Mouse (Mus musculus): ENCODE measurements around the gene Glipr2. TPM values are rescaled to one million over a fixed set of nuclear protein-coding genes. Genes with fewer than 3 reads are reported as not detected.

The Glipr2 gene
- total and polyA plus RNA-seq, 2 experiments from 2014 or later: 21.0 to 27.8 TPM

GRCm38 (mm10) chr4:43976223-43976740, 19.1 kb downstream of the Glipr2 start:
- ATAC-seq: no peak
- H3K4me1 ChIP-seq (ENCODE audit: insufficient read depth, low read length): no peaks in the 10 kb centered on the region
- 86% methylated on average over 6 of the region's 6 CpGs for WGBS

GRCm38 (mm10) chr4:43978521-43979443, 21.6 kb downstream of the Glipr2 start:
- H3K4me1 ChIP-seq (ENCODE audit: insufficient read depth, low read length): no peaks in the 10 kb centered on the region
- no peak overlapping the region for H3K4me3 ChIP-seq (ENCODE audit: low read length)
- H3K4me2 ChIP-seq (ENCODE audit: low read depth, low read length): no peak overlapping the region
- peak overlapping the region; percentile 56; the same call in 1 of the 2 replicates for H3K27ac ChIP-seq
- H3K36me3 ChIP-seq (ENCODE audit: insufficient read depth, low read length): no peaks in the 10 kb centered on the region
- no peak overlapping the region for H3K9ac ChIP-seq (replicated peaks; ENCODE audit: low read length)
- 25% methylated on average over 17 of the region's 17 CpGs for WGBS
- DNase-seq (ENCODE audit: low spot score) (peak; percentile 54), ATAC-seq (no peak)
- H3K9me3 ChIP-seq (ENCODE audit: low read length): no peaks in the 10 kb centered on the region
- no peaks in the 10 kb centered on the region for H3K27me3 ChIP-seq (ENCODE audit: insufficient read depth, low read length)
- no peak; the same call in 1 of the 2 replicates for TF ChIP-seq CTCF (IDR thresholded peaks at IDR 0.05; ENCODE audit: low read depth)

More at GRCm38 (mm10) chr4:43976223-43976740, 19.1 kb downstream of the Glipr2 start:
- H3K9ac ChIP-seq (replicated peaks; ENCODE audit: low read length): no peak overlapping the region
- TF ChIP-seq CTCF (IDR thresholded peaks at IDR 0.05; ENCODE audit: low read depth): no peak
- no peak overlapping the region for H3K27ac ChIP-seq
- H3K9me3 ChIP-seq (ENCODE audit: low read length): no peaks in the 10 kb centered on the region
- no peak for DNase-seq (ENCODE audit: low spot score)
- no peaks in the 10 kb centered on the region for H3K36me3 ChIP-seq (ENCODE audit: insufficient read depth, low read length)
- H3K4me3 ChIP-seq (ENCODE audit: low read length): no peak overlapping the region
- no peak overlapping the region for H3K4me2 ChIP-seq (ENCODE audit: low read depth, low read length)
- no peaks in the 10 kb centered on the region for H3K27me3 ChIP-seq (ENCODE audit: insufficient read depth, low read length)

- DNase-seq (ENCODE audit: low spot score): peak; percentile 93
- no peak for TF ChIP-seq CTCF (IDR thresholded peaks at IDR 0.05; ENCODE audit: low read depth)
- 25% methylated on average over 3 of the region's 3 CpGs for WGBS
Measured at GRCm38 (mm10) chr4:43979746-43980145, 22.5 kb downstream of the Glipr2 start.

GRCm38 (mm10) chr4:43980236-43980635, 23.0 kb downstream of the Glipr2 start:
- H3K4me1 ChIP-seq (ENCODE audit: insufficient read depth, low read length): no peaks in the 10 kb centered on the region
- no peaks in the 10 kb centered on the region for H3K36me3 ChIP-seq (ENCODE audit: insufficient read depth, low read length)
- ATAC-seq: no peak
- no peaks in the 10 kb centered on the region for H3K27me3 ChIP-seq (ENCODE audit: insufficient read depth, low read length)
- DNase-seq (ENCODE audit: low spot score): no peak
- H3K27ac ChIP-seq: no peak overlapping the region
- H3K4me2 ChIP-seq (ENCODE audit: low read depth, low read length): no peak overlapping the region
- H3K9ac ChIP-seq (replicated peaks; ENCODE audit: low read length): no peak overlapping the region
- WGBS: 76% methylated on average over 4 of the region's 4 CpGs
- H3K9me3 ChIP-seq (ENCODE audit: low read length): no peaks in the 10 kb centered on the region
- no peak for TF ChIP-seq CTCF (IDR thresholded peaks at IDR 0.05; ENCODE audit: low read depth)
- H3K4me3 ChIP-seq (ENCODE audit: low read length): no peak overlapping the region

More at GRCm38 (mm10) chr4:43979746-43980145, 22.5 kb downstream of the Glipr2 start:
- Histone ChIP-seq H3K27me3 (ENCODE audit: insufficient read depth, low read length) (no peaks in the 10 kb centered on the region), H3K4me3 (ENCODE audit: low read length) (no peak overlapping the region), H3K36me3 (ENCODE audit: insufficient read depth, low read length) (no peaks in the 10 kb centered on the region), H3K4me2 (ENCODE audit: low read depth, low read length) (no peak overlapping the region), H3K27ac (no peak overlapping the region), H3K9ac (replicated peaks; ENCODE audit: low read length) (no peak overlapping the region), H3K9me3 (ENCODE audit: low read length) (no peaks in the 10 kb centered on the region), H3K4me1 (ENCODE audit: insufficient read depth, low read length) (no peaks in the 10 kb centered on the region)
- peak; percentile 56 for ATAC-seq

- Histone ChIP-seq H3K4me1 (ENCODE audit: insufficient read depth, low read length) (no peaks in the 10 kb centered on the region), H3K4me2 (ENCODE audit: low read depth, low read length) (no peak overlapping the region), H3K27me3 (ENCODE audit: insufficient read depth, low read length) (no peaks in the 10 kb centered on the region), H3K9ac (replicated peaks; ENCODE audit: low read length) (no peak overlapping the region), H3K36me3 (ENCODE audit: insufficient read depth, low read length) (no peaks in the 10 kb centered on the region), H3K9me3 (ENCODE audit: low read length) (no peaks in the 10 kb centered on the region), H3K27ac (no peak overlapping the region), H3K4me3 (ENCODE audit: low read length) (no peak overlapping the region)
- ATAC-seq (no peak), DNase-seq (ENCODE audit: low spot score) (no peak)
- 91% methylated on average over 6 of the region's 6 CpGs for WGBS
- no peak for TF ChIP-seq CTCF (IDR thresholded peaks at IDR 0.05; ENCODE audit: low read depth)
Measured at GRCm38 (mm10) chr4:43980846-43981245, 23.6 kb downstream of the Glipr2 start.

- no peaks in the 10 kb centered on the region for H3K27me3 ChIP-seq (ENCODE audit: insufficient read depth, low read length)
- H3K4me1 ChIP-seq (ENCODE audit: insufficient read depth, low read length): no peaks in the 10 kb centered on the region
- H3K27ac ChIP-seq: no peak overlapping the region
- no peaks in the 10 kb centered on the region for H3K9me3 ChIP-seq (ENCODE audit: low read length)
- no peak for DNase-seq (ENCODE audit: low spot score)
- H3K36me3 ChIP-seq (ENCODE audit: insufficient read depth, low read length): no peaks in the 10 kb centered on the region
- no peak for TF ChIP-seq CTCF (IDR thresholded peaks at IDR 0.05; ENCODE audit: low read depth)
- no peak overlapping the region for H3K4me3 ChIP-seq (ENCODE audit: low read length)
- 88% methylated on average over 7 of the region's 7 CpGs for WGBS
- no peak for ATAC-seq
- no peak overlapping the region for H3K9ac ChIP-seq (replicated peaks; ENCODE audit: low read length)
- no peak overlapping the region for H3K4me2 ChIP-seq (ENCODE audit: low read depth, low read length)
Measured at GRCm38 (mm10) chr4:43981251-43981650, 24.1 kb downstream of the Glipr2 start.

All from hindbrain, postnatal 0 days (tissue).